27 mouse cellular contexts compared by ENCODE assay signal in genomic region chr15:29824164-29824563, GRCm38 (mm10).
"Had no signal": no experiment of that assay in that cellular context is flagged by ENCODE, and none has a peak within 500 bp of the region (broad histone marks: within the 10 kb centered on the region; RNA-seq: fewer than 3 reads in every experiment).

No protein-coding gene starts in this region.

- H3K4me3 ChIP-seq: heart, adult 2 months; heart, embryonic 13.5 days; heart, embryonic 15.5 days; hindbrain, embryonic 10.5 days; hindbrain, embryonic 13.5 days; hindbrain, embryonic 15.5 days; kidney, embryonic 15.5 days; limb, embryonic 13.5 days; limb, embryonic 15.5 days; liver, embryonic 12.5 days had no signal

- H3K9me3 ChIP-seq: heart, embryonic 13.5 days; heart, embryonic 15.5 days; hindbrain, embryonic 10.5 days; hindbrain, embryonic 13.5 days; hindbrain, embryonic 15.5 days; kidney, embryonic 15.5 days; limb, embryonic 13.5 days; limb, embryonic 15.5 days; liver, embryonic 12.5 days had no signal

- H3K4me2 ChIP-seq: heart, embryonic 11.5 days; heart, embryonic 13.5 days; heart, embryonic 15.5 days; hindbrain, embryonic 13.5 days; hindbrain, embryonic 15.5 days; kidney, embryonic 15.5 days; limb, embryonic 13.5 days; limb, embryonic 15.5 days; liver, embryonic 12.5 days had no signal

- H3K9ac ChIP-seq: heart, embryonic 13.5 days; heart, embryonic 15.5 days; hindbrain, embryonic 13.5 days; hindbrain, embryonic 15.5 days; kidney, embryonic 15.5 days; limb, embryonic 13.5 days; limb, embryonic 15.5 days; liver, embryonic 12.5 days; liver, embryonic 14.5 days had no signal

- H3K36me3 ChIP-seq: heart, embryonic 13.5 days; heart, embryonic 15.5 days; hindbrain, embryonic 10.5 days; hindbrain, embryonic 13.5 days; hindbrain, embryonic 15.5 days; kidney, embryonic 15.5 days; limb, embryonic 13.5 days; limb, embryonic 15.5 days; liver, embryonic 12.5 days had no signal

- H3K27ac ChIP-seq: heart, adult 2 months; heart, embryonic 13.5 days; heart, embryonic 15.5 days; hindbrain, embryonic 10.5 days; hindbrain, embryonic 13.5 days; hindbrain, embryonic 15.5 days; hindbrain, postnatal 0 days; kidney, embryonic 15.5 days; kidney, postnatal 0 days; limb, embryonic 13.5 days; limb, embryonic 15.5 days; liver, embryonic 12.5 days; liver, embryonic 14.5 days had no signal

- H3K4me1 ChIP-seq: heart, embryonic 13.5 days; heart, embryonic 15.5 days; hindbrain, embryonic 10.5 days; hindbrain, embryonic 13.5 days; hindbrain, embryonic 15.5 days; kidney, embryonic 15.5 days; limb, embryonic 13.5 days; limb, embryonic 15.5 days; liver, embryonic 12.5 days had no signal

- DNase-seq: gastrocnemius, postnatal 14 days; gastrocnemius, postnatal 36 days; heart, adult 2 months; heart, postnatal 14 days; heart, postnatal 4 days; kidney, adult 11 months; kidney, adult 2 months; kidney, adult 9 months; kidney, postnatal 14 days; kidney, postnatal 36 days; layer of hippocampus, adult 9-11 months; layer of hippocampus, postnatal 36 days; left cerebral cortex, postnatal 4 days had no signal

- H3K27me3 ChIP-seq: heart, embryonic 13.5 days; heart, embryonic 15.5 days; hindbrain, embryonic 13.5 days; hindbrain, embryonic 15.5 days; kidney, embryonic 15.5 days; limb, embryonic 13.5 days; limb, embryonic 15.5 days; liver, embryonic 12.5 days had no signal

- ATAC-seq: hindbrain, postnatal 0 days; intestine, embryonic 16.5 days; liver, embryonic 12.5 days had no signal
